Mouse (Mus musculus): ENCODE data around the gene Coq9. TPM values are rescaled to one million over a fixed set of nuclear protein-coding genes. Genes with fewer than 3 reads are reported as not detected.

The Coq9 gene
- polyA plus RNA-seq, 1 experiment from 2014 or later = 52.3 TPM

GRCm38 (mm10) chr8:94875096-94875870 is 37.2 kb downstream of the Coq9 start:
- peak overlapping the region; percentile 60 for H3K4me3 ChIP-seq (replicated peaks)
- peak overlapping the region; percentile 97 for H3K4me2 ChIP-seq
- H3K27me3 ChIP-seq = peaks cover 29% of the 10 kb centered on the region
- H3K9ac ChIP-seq = peak overlapping the region; percentile 61; the same call in 1 of the 2 replicates
- 0 out of 2 replicates have a peak overlapping the region, but pooled peaks have one; percentile 19 for H3K27ac ChIP-seq
- no peaks in the 10 kb centered on the region for H3K36me3 ChIP-seq (replicated peaks)
- H3K9me3 ChIP-seq = no peaks in the 10 kb centered on the region
- 20% methylated on average over 17 of the region's 17 CpGs for WGBS
- ATAC-seq (ENCODE audit: low FRiP score) = no peak
- peaks cover 50% of the 10 kb centered on the region for H3K4me1 ChIP-seq

- H3K27ac ChIP-seq = 0 out of 2 replicates have a peak overlapping the region, but pooled peaks have one; percentile 25
Measured at GRCm38 (mm10) chr8:94875871-94876150, 37.7 kb downstream of the Coq9 start.

GRCm38 (mm10) chr8:94876197-94876730 is 38.1 kb downstream of the Coq9 start, which contains the start of gene Dok4:
Dok4 (minus strand) TSS chr8:94876330.
- peak; percentile 80 for ATAC-seq (ENCODE audit: low FRiP score)
- H3K4me2 ChIP-seq = peak within 1 kb of the TSS; percentile 97
- H3K36me3 ChIP-seq (replicated peaks) = no peaks in the 10 kb centered on the region
- no peaks in the 10 kb centered on the region for H3K9me3 ChIP-seq
- H3K4me1 ChIP-seq = peaks cover 40% of the 10 kb centered on the region
- H3K27ac ChIP-seq = 0 out of 2 replicates have a peak within 1 kb of the TSS, but pooled peaks have one; percentile 25
- peaks cover 24% of the 10 kb centered on the region for H3K27me3 ChIP-seq
- WGBS = under 1% methylated on average over 29 of the region's 37 CpGs
- peak within 1 kb of the TSS; percentile 60 for H3K4me3 ChIP-seq (replicated peaks)
- H3K9ac ChIP-seq = peak within 1 kb of the TSS; percentile 61

More at GRCm38 (mm10) chr8:94875871-94876150, 37.7 kb downstream of the Coq9 start:
- Histone ChIP-seq H3K27me3 (peaks cover 24% of the 10 kb centered on the region), H3K36me3 (replicated peaks) (no peaks in the 10 kb centered on the region), H3K4me3 (replicated peaks) (peak overlapping the region; percentile 60), H3K9me3 (no peaks in the 10 kb centered on the region), H3K4me1 (peaks cover 45% of the 10 kb centered on the region), H3K4me2 (peak overlapping the region; percentile 97), H3K9ac (peak overlapping the region; percentile 61)
- no peak for ATAC-seq (ENCODE audit: low FRiP score)
- 0% methylated on average over 16 of the region's 20 CpGs for WGBS

- Histone ChIP-seq H3K27me3 (peaks cover 24% of the 10 kb centered on the region), H3K4me2 (peak overlapping the region; percentile 97; the same call in 1 of the 2 replicates)
- 52% methylated on average over 3 of the region's 3 CpGs for WGBS
Measured at GRCm38 (mm10) chr8:94876820-94877219, 38.7 kb downstream of the Coq9 start.

GRCm38 (mm10) chr8:94880742-94881141 is 42.6 kb downstream of the Coq9 start:
- Histone ChIP-seq H3K27ac (no peak overlapping the region), H3K9me3 (no peaks in the 10 kb centered on the region), H3K4me2 (no peak overlapping the region), H3K27me3 (peaks cover 3% of the 10 kb centered on the region), H3K9ac (no peak overlapping the region), H3K4me3 (replicated peaks) (no peak overlapping the region), H3K36me3 (replicated peaks) (no peaks in the 10 kb centered on the region), H3K4me1 (peaks cover 8% of the 10 kb centered on the region)
- WGBS = 81% methylated on average over 4 of the region's 4 CpGs
- ATAC-seq (ENCODE audit: low FRiP score) = no peak

More at GRCm38 (mm10) chr8:94876820-94877219, 38.7 kb downstream of the Coq9 start:
- ATAC-seq (ENCODE audit: low FRiP score) = no peak
- H3K9me3 ChIP-seq = no peaks in the 10 kb centered on the region
- H3K36me3 ChIP-seq (replicated peaks) = no peaks in the 10 kb centered on the region
- no peak overlapping the region for H3K9ac ChIP-seq
- H3K27ac ChIP-seq = no peak overlapping the region
- peaks cover 34% of the 10 kb centered on the region for H3K4me1 ChIP-seq
- no peak overlapping the region for H3K4me3 ChIP-seq (replicated peaks)

- Histone ChIP-seq H3K4me3 (replicated peaks) (no peak overlapping the region), H3K4me1 (no peaks in the 10 kb centered on the region), H3K36me3 (replicated peaks) (no peaks in the 10 kb centered on the region), H3K4me2 (no peak overlapping the region), H3K9ac (no peak overlapping the region), H3K9me3 (no peaks in the 10 kb centered on the region), H3K27me3 (peaks cover 16% of the 10 kb centered on the region; the same call in 1 of the 2 replicates), H3K27ac (no peak overlapping the region)
- ATAC-seq (ENCODE audit: low FRiP score) = no peak
- 48% methylated on average over 14 of the region's 14 CpGs for WGBS
Measured at GRCm38 (mm10) chr8:94888383-94889036, 50.4 kb downstream of the Coq9 start.

GRCm38 (mm10) chr8:94892917-94893316 is 54.8 kb downstream of the Coq9 start:
- H3K9ac ChIP-seq = no peak overlapping the region
- no peak overlapping the region for H3K4me3 ChIP-seq (replicated peaks)
- H3K4me2 ChIP-seq = no peak overlapping the region
- no peak for ATAC-seq (ENCODE audit: low FRiP score)
- no peaks in the 10 kb centered on the region for H3K4me1 ChIP-seq
- WGBS = 55% methylated on average over 2 of the region's 2 CpGs
- H3K27me3 ChIP-seq = peaks cover 13% of the 10 kb centered on the region; the same call in 1 of the 2 replicates
- no peaks in the 10 kb centered on the region for H3K36me3 ChIP-seq (replicated peaks)
- no peak overlapping the region for H3K27ac ChIP-seq
- no peaks in the 10 kb centered on the region for H3K9me3 ChIP-seq

GRCm38 (mm10) chr8:94899262-94899661 is 61.1 kb downstream of the Coq9 start:
- peaks cover 24% of the 10 kb centered on the region for H3K27me3 ChIP-seq
- 0 out of 2 replicates have a peak, but pooled peaks cover 6% of the 10 kb centered on the region for H3K36me3 ChIP-seq (replicated peaks)
- WGBS = 10% methylated on average over 11 of the region's 11 CpGs
- peaks cover 18% of the 10 kb centered on the region for H3K4me1 ChIP-seq
- no peaks in the 10 kb centered on the region for H3K9me3 ChIP-seq
- ATAC-seq (ENCODE audit: low FRiP score) = 0 out of 2 replicates have a peak, but pooled peaks have one; percentile 20
- H3K4me2 ChIP-seq = no peak overlapping the region
- no peak overlapping the region for H3K4me3 ChIP-seq (replicated peaks)
- no peak overlapping the region for H3K9ac ChIP-seq
- H3K27ac ChIP-seq = no peak overlapping the region

- Histone ChIP-seq H3K27ac (no peak overlapping the region), H3K27me3 (peaks cover 24% of the 10 kb centered on the region), H3K4me1 (peaks cover 18% of the 10 kb centered on the region), H3K9ac (no peak overlapping the region), H3K9me3 (no peaks in the 10 kb centered on the region), H3K36me3 (replicated peaks) (peaks cover 9% of the 10 kb centered on the region; the same call in 1 of the 2 replicates), H3K4me3 (replicated peaks) (no peak overlapping the region), H3K4me2 (no peak overlapping the region)
- 32% methylated on average over 6 of the region's 6 CpGs for WGBS
- no peak for ATAC-seq (ENCODE audit: low FRiP score)
Measured at GRCm38 (mm10) chr8:94900617-94901016, 62.5 kb downstream of the Coq9 start.

- H3K4me2 ChIP-seq = no peak overlapping the region
- H3K4me1 ChIP-seq = peaks cover 18% of the 10 kb centered on the region
- peaks cover 24% of the 10 kb centered on the region for H3K27me3 ChIP-seq
- H3K27ac ChIP-seq = 0 out of 2 replicates have a peak overlapping the region, but pooled peaks have one; percentile 2
- 28% methylated on average over 5 of the region's 5 CpGs for WGBS
- no peak for ATAC-seq (ENCODE audit: low FRiP score)
- no peaks in the 10 kb centered on the region for H3K9me3 ChIP-seq
- H3K9ac ChIP-seq = no peak overlapping the region
- peaks cover 13% of the 10 kb centered on the region; the same call in 1 of the 2 replicates for H3K36me3 ChIP-seq (replicated peaks)
- H3K4me3 ChIP-seq (replicated peaks) = no peak overlapping the region
Measured at GRCm38 (mm10) chr8:94901031-94901430, 62.9 kb downstream of the Coq9 start.

GRCm38 (mm10) chr8:94903709-94904108 is 65.6 kb downstream of the Coq9 start:
- no peak overlapping the region for H3K4me3 ChIP-seq (replicated peaks)
- H3K9ac ChIP-seq = no peak overlapping the region
- peaks cover 18% of the 10 kb centered on the region for H3K4me1 ChIP-seq
- 0 out of 2 replicates have a peak, but pooled peaks cover 17% of the 10 kb centered on the region for H3K27me3 ChIP-seq
- ATAC-seq (ENCODE audit: low FRiP score) = no peak
- H3K9me3 ChIP-seq = no peaks in the 10 kb centered on the region
- peaks cover 13% of the 10 kb centered on the region; the same call in 1 of the 2 replicates for H3K36me3 ChIP-seq (replicated peaks)
- WGBS = 83% methylated on average over 12 of the region's 12 CpGs
- H3K4me2 ChIP-seq = no peak overlapping the region
- no peak overlapping the region for H3K27ac ChIP-seq

Measured in forebrain, embryonic 12.5 days (tissue).